Mouse (Mus musculus): ENCODE results near the gene Lama4. TPM values are rescaled to one million over a fixed set of nuclear protein-coding genes. Genes with fewer than 3 reads are reported as not detected.

Lama4 gene
- total RNA-seq, 2 experiments from 2014 or later = 13.3 to 22.3 TPM

DNA sequence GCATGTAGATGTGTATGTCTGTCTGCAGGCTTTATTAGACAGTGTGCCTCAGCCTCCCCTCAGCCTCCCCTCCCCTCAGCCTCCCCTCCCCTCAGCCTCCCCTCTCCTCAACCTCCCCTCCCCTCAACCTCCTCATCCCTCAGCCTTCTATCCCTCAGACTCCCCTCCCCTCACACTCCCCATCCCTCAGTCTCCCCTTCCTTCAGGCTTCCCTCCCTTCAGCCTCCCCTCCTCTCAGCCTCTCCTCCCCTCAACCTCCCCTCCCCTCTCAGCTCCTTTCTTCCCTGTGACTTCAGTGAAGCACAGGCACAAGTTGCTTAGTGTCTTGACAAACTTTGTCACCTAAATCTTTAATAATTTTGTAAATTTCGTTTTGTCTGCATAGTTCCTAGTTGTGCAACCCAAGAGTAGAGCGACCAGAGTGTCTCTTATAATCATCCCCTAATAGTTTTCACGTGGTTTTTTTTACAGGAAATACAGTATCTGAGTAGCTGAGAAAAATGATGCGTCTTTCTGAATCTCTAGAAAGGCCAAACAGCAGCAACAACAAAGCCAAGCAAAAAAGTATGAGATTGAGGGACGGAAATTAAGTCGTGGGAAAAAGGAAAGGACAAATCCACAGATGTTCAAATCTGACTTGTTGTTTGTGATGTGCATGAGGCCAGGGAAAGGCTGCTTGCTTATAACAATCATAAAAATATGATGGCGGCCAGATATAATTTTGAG lies 7.1 kb downstream of the Lama4 start:
- Histone ChIP-seq H3K4me3 (peak overlapping the region; percentile 35), H3K27ac (peak overlapping the region; percentile 52)
- intact Hi-C loops (cut with DNase I) = no loop called here
- no peak for TF ChIP-seq CTCF (IDR thresholded peaks at IDR 0.05)
- DNase-seq = no peak

- Histone ChIP-seq H3K27ac (peak overlapping the region; percentile 52), H3K4me3 (peak overlapping the region; percentile 35)
- no peak for TF ChIP-seq CTCF (IDR thresholded peaks at IDR 0.05)
- intact Hi-C loops (cut with DNase I) = no loop called here
- DNase-seq = no peak
Measured at GRCm38 (mm10) chr10:38973016-38973415, 7.7 kb downstream of the Lama4 start.

- no peak for DNase-seq
- intact Hi-C loops (cut with DNase I) = no loop called here
- Histone ChIP-seq H3K27ac (peak overlapping the region; percentile 66; the same call in 1 of the 2 replicates), H3K4me3 (no peak overlapping the region)
- TF ChIP-seq CTCF (IDR thresholded peaks at IDR 0.05) = no peak
Measured at GRCm38 (mm10) chr10:38978195-38978594, 12.9 kb downstream of the Lama4 start.

DNA sequence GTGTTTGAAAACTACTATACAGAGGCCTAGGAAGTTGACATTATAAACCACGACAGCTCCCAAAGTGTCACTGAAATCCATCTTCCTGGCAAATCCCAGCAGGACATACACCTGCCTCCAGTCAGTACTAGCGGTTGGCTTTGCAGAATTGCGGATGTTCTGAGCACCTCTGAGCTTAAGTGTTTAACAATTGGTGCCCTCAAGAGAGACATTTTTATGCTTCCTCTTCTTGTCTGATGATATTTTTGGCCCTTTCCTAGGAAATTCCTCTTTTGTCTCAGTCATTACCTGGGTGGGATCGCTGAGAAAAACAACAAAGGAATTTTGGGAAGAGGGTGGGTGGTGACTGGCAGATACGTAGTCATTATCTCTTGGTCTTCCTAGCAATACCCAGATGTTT lies 14.4 kb downstream of the Lama4 start:
- H3K4me3 ChIP-seq = no peak overlapping the region
- intact Hi-C loops (cut with DNase I) = no loop called here
- TF ChIP-seq CTCF (IDR thresholded peaks at IDR 0.05) = no peak
- H3K27ac ChIP-seq = peak overlapping the region; percentile 80
- DNase-seq = no peak

DNA sequence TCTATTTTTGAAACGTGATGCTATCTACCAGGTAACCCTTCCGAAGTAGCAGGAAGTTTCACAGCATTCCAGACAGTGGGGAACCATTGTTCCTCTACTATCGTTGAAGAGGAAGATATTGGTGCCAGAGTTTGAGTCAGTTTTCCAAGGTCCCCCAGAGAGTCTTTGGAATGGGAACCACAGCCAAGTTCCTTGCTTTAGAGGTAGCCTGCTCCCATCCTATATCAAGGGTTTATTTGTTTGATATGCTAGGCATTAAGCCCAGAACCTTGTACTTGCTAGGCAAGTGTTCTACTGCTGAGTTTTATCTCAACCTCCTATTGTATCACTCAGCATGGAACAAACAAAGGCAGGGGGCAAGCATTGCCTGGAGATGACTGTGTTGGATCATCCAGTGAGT lies 15.7 kb downstream of the Lama4 start:
- DNase-seq = no peak
- Histone ChIP-seq H3K27ac (peak overlapping the region; percentile 80), H3K4me3 (no peak overlapping the region)
- intact Hi-C loops (cut with DNase I) = no loop called here
- TF ChIP-seq CTCF (IDR thresholded peaks at IDR 0.05) = no peak

DNA sequence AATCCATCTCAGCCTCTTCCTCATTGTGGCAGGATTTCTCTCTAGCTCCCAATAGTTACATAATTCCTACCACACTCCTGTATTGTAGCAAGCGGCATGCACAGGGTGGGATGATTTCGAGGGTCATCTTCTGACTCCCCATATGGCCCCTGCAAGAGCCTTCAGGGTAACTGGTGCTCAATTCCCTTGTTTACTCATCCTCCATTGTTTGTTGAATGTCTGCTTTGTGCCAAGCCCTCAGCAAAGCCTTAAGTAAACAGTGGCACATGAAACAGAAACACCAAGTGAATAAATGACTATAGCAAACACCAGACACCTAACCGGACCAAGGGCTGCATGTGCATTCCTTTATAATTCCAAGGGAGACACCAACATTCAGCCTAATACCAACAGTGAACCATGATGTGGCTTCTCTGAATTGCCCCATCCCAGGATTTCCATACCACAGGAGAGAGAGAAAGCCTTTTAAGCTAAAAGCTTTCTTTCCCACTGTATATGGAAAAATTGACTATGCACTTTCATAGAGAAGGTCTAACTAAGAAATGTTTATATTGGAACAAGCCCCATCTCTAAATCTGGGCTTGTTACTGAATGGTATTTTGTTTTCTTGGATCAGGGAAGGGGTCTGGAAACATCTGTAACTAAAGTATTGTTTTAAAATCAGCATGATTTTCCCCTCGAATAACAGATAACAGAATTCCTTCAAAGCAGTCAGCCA lies 19.2 kb downstream of the Lama4 start:
- no peak for DNase-seq
- intact Hi-C loops (cut with DNase I) = no loop called here
- no peak overlapping the region for H3K4me3 ChIP-seq
- no peak for TF ChIP-seq CTCF (IDR thresholded peaks at IDR 0.05)
- peak overlapping the region; percentile 78 for H3K27ac ChIP-seq

GRCm38 (mm10) chr10:38986053-38986452 lies 20.7 kb downstream of the Lama4 start:
- peak overlapping the region; percentile 78 for H3K27ac ChIP-seq
- intact Hi-C loops (cut with DNase I) = no loop called here
- TF ChIP-seq CTCF (IDR thresholded peaks at IDR 0.05) = no peak
- DNase-seq = no peak
- no peak overlapping the region for H3K4me3 ChIP-seq

GRCm38 (mm10) chr10:38992827-38993226 lies 27.5 kb downstream of the Lama4 start:
- intact Hi-C loops (cut with DNase I) = no loop called here
- no peak for TF ChIP-seq CTCF (IDR thresholded peaks at IDR 0.05)
- DNase-seq = no peak
- H3K27ac ChIP-seq = peak overlapping the region; percentile 75
- no peak overlapping the region for H3K4me3 ChIP-seq

- Histone ChIP-seq H3K4me3 (no peak overlapping the region), H3K27ac (peak overlapping the region; percentile 75)
- no peak for TF ChIP-seq CTCF (IDR thresholded peaks at IDR 0.05)
- intact Hi-C loops (cut with DNase I) = no loop called here
- DNase-seq = no peak
Measured at GRCm38 (mm10) chr10:38993632-38994424, 28.5 kb downstream of the Lama4 start.

- intact Hi-C loops (cut with DNase I) = no loop called here
- DNase-seq = peak; percentile 32
- Histone ChIP-seq H3K27ac (peak overlapping the region; percentile 75), H3K4me3 (no peak overlapping the region)
- TF ChIP-seq CTCF (IDR thresholded peaks at IDR 0.05) = no peak
Measured at GRCm38 (mm10) chr10:38994719-38995450, 29.6 kb downstream of the Lama4 start.

DNA sequence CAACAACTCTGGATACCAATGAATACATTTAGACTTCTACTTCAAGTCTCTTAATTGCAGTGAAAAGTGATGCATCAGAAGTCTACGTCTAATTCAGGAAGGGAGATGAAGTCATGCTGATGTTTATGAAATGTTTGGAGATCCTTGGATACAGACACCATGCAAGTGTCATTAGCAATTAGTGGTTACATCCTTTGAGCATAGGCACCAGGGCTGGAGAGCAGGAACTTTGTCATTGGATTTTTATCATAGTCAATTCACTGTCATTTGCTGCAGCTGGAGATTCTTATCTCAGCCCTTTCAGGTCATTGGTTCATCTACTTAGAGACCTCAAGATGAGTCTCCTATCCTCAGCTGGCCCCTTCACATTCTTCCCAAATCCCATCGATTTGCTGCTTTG lies 30.6 kb downstream of the Lama4 start:
- no peak for TF ChIP-seq CTCF (IDR thresholded peaks at IDR 0.05)
- DNase-seq = no peak
- intact Hi-C loops (cut with DNase I) = no loop called here
- Histone ChIP-seq H3K4me3 (no peak overlapping the region), H3K27ac (peak overlapping the region; percentile 75; the same call in 1 of the 2 replicates)

- TF ChIP-seq CTCF (IDR thresholded peaks at IDR 0.05) = no peak
- no peak overlapping the region for H3K27ac ChIP-seq
- DNase-seq = no peak
- intact Hi-C loops (cut with DNase I) = no loop called here
- H3K4me3 ChIP-seq = no peak overlapping the region
Measured at GRCm38 (mm10) chr10:39000951-39001350, 35.6 kb downstream of the Lama4 start.
